Mouse (Mus musculus) stomach, postnatal 0 days (tissue): ENCODE measurements around the gene Wrap53.

ENCODE experiments used
- CTCF ChIP-seq: IDR thresholded peaks from 2 replicates; pipeline ENCODE4 v1.5.1; 2016; ENCODE audit warnings: antibody characterized with exemption, low read depth, mild to moderate bottlenecking, moderate library complexity
- EP300 ChIP-seq: optimal IDR thresholded peaks from 2 replicates; pipeline ENCODE3; 2016; ENCODE audit warnings: antibody characterized with exemption

DNA sequence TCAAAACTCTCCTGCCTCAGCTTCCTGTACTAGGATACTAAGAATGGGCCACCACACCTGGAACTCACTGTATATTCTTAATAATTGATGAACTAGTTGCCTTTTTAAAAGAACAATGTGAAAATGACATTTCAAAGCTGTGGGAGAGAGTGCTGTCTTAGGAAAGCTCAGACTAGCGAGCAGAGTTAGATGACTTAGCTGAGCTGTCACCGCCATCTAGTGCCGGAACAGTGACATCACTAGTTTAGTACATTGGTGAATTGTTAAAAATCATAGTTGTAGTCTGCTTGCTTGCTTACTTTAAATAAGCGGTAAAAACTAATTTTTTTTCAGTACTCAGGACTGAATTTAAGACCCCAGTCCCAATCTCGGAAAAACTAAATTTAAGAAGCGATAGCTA is 66.2 kb downstream of the Wrap53 start:
- TF ChIP-seq CTCF (peak; percentile 92), EP300 (no peak)
